Mouse (Mus musculus) lung, adult 18-20 months (tissue): ENCODE data around the gene Ppp1cc.
"Not testable (repeated sequence)": the region's sequence is repeated elsewhere in the genome, so short reads cannot be mapped to it uniquely, and the experiment has no call there.

Experiments
- DNase-seq, 2 experiments: peaks; one replicate each; pipeline ENCODE4 v3.0.0; 2022; ENCODE audit warnings: mixed read lengths in 2 of 2

Ppp1cc gene

GRCm38 (mm10) chr5:122168344-122169069 is 10.4 kb downstream of the Ppp1cc start:
- DNase-seq = no peak

DNA sequence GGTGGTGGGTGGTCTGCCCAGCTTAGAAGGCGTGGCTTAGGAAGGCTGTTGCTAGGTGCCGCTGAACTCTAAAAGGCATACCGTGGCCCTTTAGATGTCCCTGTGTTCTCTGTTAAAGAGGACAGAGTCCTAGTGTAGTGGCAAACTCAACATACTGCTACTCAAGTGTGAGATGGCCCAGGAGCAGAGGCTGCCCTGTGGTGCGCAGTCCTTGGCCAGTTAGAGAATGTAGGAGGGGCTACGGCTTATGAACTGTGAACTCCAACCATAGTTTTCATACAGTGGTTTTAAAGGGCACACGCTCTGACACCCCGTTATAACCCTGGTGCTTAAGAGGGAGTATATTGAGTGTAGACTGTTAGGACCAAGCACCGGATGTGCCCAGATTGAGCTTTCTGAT is 13.0 kb downstream of the Ppp1cc start:
- DNase-seq = no peak

DNA sequence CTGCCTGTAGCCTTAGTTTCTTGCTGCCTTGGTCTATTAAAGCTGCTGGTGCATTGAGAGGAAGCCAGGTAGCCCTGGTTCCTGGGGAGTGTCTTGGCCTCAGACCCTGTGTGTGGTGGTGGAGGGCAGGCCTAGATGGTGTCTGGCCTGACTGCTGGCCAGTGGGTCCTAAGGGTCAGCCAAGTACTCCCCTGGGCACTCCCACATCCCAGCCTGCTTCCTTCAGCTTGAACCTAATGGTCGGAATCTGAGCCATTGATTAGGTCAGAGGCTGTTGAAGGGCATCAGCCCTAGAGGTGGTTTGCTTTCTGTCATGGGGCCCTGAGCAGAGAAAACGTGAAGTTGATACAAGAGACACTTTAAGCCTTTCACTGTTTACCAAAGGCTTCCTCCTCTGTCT is 17.3 kb downstream of the Ppp1cc start:
- no peak for DNase-seq

DNA sequence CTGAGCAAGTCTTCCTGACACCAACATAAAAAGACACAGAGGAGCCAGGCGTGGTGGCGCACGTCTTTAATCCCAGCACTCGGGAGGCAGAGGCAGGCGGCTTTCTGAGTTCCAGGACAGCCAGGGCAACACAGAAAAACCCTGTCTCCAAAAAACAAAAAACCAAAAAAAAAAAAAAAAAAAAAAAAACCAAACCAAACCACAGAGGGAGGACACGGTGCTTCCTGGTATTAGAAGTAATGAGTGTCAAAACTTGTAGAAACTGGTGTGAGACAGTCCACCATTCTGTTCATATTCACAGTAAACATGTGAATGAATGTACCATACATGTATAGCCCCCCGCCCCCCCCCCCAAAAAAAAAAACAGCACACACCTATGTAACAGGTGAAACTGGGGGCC is 17.9 kb downstream of the Ppp1cc start:
- no peak for DNase-seq

DNA sequence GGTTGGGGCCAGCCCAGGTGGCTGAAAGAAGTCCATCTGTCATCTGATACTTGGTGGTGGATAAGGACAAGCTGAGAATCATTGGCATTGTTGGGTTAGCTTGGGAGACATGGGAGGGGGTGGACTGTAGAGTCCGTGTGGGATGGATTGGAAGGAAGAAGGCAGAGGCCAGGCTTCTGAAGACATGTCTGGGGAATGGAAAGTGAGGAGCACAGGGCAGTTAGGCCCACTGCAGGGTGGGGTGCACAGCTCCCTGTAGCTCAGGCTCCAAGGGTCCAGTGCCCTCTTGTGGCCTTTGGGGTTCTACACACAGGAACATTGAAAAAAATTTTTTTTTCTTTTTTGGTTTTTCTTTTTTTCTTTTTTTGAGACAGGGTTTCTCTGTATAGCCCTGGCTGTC is 18.3 kb downstream of the Ppp1cc start:
- peak; percentile 39 to 41 for DNase-seq

- no peak for DNase-seq
Observed at GRCm38 (mm10) chr5:122179665-122180064, 21.6 kb downstream of the Ppp1cc start.

DNA sequence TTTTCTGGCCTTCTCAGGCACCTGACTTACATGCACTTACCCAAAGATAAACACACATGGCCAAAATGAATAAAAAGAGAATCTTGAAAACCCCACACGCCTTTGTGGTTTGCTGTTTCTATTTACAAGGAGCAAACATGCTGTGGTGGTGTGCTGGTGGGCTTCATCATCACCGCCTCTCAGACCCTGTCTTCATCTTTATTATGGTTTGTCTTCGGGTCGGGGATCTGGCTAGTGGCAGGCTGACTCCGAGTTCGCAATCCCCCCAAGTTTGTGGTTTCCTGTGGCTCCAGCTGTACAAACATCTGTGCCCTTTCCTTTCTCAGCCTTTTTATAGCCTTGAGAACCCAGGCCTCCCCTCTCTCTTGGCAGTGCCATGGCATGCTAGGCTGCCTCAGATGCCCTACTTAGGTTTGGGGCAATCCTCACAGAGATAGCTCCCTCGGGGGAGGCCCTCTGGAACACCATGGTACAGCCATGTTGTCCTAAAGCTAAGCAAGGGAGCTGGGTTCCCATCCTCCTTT is 26.3 kb downstream of the Ppp1cc start:
- DNase-seq = no peak

DNA sequence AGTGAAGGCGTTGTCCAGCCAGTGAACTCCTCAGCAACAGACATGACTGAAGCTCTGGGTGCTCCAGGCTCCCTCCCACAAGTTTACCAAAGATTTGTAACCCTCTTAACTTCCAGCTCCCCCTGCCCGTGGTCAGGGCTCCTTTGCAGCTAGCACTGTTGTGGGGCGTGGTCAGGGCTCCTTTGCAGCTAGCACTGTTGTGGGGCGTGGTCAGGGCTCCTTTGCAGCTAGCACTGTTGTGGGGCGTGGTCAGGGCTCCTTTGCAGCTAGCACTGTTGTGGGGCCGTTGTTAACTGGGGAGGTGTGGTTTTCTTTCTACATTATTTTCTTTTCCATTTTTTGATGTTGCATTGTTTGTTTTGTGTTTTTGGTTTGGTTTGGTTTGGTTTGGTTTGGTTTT is 26.8 kb downstream of the Ppp1cc start:
- not testable (repeated sequence) for DNase-seq

DNA sequence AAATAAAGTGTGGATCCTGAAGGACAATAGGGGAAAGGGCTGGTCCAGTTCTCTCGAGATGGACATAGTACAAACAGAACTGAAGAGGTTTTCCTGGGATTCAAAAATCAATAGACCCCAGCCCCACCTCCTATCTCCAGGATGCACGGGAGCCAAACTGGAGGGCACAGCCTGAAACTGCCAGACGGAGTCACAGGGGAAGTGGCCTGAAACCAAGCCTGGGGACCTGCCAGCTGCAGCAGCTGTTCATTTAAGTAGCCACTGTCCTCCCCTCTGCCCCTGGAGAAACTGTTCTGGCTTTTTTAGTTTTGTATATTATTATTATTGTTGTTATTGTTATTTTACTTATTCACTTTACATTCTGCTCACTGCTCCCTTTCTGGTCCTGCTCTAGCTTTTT is 31.0 kb downstream of the Ppp1cc start:
- DNase-seq = no peak

DNA sequence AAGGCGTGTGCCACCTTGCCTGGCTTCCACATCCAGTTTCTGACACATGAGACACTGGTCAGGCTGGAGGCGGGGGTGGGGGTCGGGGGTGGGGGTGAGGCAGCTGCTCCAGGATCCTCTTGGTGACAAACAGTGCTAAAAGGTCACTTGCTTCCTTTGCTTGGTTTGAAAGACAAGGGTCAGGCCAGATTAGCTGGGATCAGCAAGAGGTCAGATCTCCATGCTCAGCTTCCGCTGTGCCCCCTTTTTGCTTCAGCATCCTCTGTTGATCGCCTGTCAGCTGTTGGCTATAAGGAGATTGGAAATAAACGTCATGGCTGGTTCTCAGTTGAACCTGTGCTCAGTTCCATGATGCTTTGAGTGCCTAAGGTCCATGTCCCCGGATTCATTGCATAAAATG is 32.4 kb downstream of the Ppp1cc start:
- DNase-seq = no peak

GRCm38 (mm10) chr5:122191269-122192063 is 33.4 kb downstream of the Ppp1cc start:
- DNase-seq = peak in 1 of 2 experiments; percentile 18

- no peak for DNase-seq
Observed at GRCm38 (mm10) chr5:122192347-122192746, 34.3 kb downstream of the Ppp1cc start.

DNA sequence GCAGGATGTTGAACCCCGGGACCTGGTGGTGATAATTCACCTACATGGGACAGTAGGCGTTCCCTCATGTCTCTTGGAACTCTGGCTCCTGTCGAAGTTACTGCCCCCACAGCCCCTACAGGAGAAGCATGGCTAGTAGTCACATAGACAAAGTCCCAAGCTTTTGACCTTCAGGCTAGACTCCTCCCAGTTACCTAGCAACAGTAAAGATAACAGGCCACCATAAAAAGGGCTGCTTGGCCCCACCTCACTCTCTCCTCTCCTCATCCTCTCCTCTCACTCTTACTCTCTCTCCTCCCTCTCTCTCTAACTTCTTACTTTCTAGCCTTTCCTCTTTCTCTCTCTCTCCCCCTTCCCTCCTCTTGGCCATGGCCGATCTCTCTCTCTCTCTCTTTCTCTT is 42.8 kb downstream of the Ppp1cc start:
- no peak for DNase-seq

DNA sequence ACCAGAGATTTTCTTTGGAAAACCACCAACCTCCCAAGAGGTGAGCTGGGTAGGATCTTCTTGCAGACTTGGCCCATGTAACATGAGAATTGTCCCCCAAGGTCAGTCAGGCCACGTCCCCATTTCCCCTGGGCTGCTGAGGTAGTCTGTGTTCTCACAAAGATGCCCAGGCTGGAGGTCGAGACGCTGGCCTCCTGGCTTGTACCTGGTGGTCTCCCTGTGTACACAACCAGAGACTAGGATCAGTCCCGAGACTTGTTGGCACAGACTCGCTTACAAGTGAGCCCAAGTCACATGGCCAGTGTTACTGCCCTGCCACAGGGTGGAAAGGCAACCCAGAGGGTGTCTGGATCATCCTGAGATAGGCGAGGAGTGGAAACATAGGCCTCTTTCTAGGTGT is 43.8 kb downstream of the Ppp1cc start:
- DNase-seq = no peak

- DNase-seq = no peak
Observed at GRCm38 (mm10) chr5:122204180-122204579, 46.1 kb downstream of the Ppp1cc start.

DNA sequence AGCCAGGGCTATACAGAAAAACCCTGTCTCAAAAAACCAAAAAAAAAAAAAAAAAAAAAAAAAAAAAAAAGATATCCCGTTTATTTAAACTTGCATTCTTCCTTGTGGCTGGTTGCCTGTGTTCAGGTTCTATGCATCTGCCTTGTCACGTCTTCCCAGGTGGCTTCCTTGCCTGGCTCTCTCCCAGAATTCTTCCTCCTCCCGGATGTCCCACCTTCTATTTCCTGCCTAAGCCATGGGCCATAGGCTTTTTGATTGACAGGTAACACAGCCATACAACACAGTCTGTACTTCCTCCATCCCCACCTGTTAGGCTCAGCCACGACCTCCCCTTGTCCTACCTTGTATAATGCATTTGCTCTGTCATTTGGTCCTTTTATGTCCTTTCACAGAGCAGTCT is 48.4 kb downstream of the Ppp1cc start, which contains the start of gene Hvcn1:
Gene Hvcn1, plus strand, starts transcription at position 330 of the 400 bp plus-strand sequence.
- DNase-seq = no peak

GRCm38 (mm10) chr5:122208909-122209308 is 50.8 kb downstream of the Ppp1cc start:
- no peak for DNase-seq

- DNase-seq = peak; percentile 47 to 63
Observed at GRCm38 (mm10) chr5:122209591-122210368, 51.7 kb downstream of the Ppp1cc start.

GRCm38 (mm10) chr5:122210890-122211289 is 52.8 kb downstream of the Ppp1cc start:
- DNase-seq = no peak

DNA sequence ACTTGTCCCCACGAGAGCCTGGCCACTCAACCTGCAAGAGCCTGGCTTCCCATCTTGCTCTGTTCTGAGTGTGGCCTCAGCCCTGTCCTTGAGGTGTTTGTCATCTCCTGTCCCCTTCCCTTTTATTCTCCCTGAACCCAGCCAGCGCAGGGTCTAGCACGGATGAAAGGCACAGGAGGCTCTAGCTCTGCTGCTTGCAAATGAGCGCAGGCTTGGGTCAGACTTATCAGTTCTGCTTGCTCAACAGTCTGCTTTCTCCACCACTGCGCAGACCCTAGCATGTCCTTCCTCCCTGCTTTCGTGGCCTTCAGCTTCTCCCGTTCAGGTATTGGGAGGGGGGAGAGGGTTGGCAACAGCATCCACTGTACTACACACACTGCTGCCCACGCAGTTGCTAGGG is 54.0 kb downstream of the Ppp1cc start:
- DNase-seq = no peak

DNA sequence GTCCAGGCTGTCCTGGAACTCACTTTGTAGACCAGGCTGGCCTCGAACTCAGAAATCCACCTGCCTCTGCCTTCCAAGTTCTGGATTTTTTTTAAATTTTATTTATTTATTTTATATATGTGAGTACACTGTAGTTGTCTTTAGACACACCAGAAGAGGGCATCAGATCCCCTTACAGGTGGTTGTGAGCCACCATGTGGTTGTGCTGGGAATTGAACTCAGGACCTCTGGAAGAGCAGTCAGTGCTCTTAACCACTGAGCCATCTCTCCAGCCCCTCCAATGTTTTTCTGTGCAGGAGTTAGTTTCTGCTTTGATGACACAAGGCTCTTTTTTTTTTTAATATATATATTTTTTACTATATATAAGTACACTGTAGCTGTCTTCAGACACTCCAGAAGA is 54.7 kb downstream of the Ppp1cc start:
- DNase-seq = not testable (repeated sequence)

GRCm38 (mm10) chr5:122213861-122214260 is 55.8 kb downstream of the Ppp1cc start:
- no peak for DNase-seq

DNA sequence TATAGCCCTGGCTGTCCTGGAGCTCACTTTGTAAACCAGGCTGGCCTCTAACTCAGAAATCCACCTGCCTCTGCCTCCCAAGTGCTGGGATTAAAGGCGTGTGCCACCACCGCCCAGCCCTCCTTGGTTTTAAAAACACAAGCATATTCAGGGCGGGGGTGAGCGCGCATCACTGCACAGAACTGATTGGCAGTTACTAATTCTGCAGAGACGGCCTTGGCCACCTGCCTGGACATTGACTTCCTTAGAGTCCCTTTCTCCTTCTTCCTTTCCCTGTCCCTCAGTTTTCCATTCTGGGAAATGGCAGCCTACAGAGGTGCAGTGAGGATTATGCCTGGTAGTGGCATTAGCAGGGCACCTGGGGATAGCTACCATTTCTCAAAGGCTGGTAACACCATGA is 59.6 kb downstream of the Ppp1cc start:
- no peak for DNase-seq
